Mouse (Mus musculus) spleen, postnatal 36 days (tissue): ENCODE data around the gene Cebpa.

ENCODE experiments used
- DNase-seq, 2 experiments: peaks; one replicate each; pipeline ENCODE4 v3.0.0; 2022; ENCODE audit warnings: low spot score in 2 of 2, mixed read lengths in 1 of 2

Gene Cebpa

DNA sequence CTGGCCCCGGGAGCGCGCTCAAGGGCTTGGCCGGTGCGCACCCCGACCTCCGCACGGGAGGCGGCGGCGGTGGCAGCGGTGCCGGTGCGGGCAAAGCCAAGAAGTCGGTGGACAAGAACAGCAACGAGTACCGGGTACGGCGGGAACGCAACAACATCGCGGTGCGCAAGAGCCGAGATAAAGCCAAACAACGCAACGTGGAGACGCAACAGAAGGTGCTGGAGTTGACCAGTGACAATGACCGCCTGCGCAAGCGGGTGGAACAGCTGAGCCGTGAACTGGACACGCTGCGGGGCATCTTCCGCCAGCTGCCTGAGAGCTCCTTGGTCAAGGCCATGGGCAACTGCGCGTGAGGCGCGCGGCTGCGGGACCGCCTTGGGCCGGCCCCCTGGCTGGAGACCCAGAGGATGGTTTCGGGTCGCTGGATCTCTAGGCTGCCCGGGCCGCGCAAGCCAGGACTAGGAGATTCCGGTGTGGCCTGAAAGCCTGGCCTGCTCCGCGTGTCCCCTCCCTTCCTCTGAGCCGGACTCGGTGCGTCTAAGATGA, 1.1 kb downstream of the Cebpa start:
- DNase-seq: no peak

DNA sequence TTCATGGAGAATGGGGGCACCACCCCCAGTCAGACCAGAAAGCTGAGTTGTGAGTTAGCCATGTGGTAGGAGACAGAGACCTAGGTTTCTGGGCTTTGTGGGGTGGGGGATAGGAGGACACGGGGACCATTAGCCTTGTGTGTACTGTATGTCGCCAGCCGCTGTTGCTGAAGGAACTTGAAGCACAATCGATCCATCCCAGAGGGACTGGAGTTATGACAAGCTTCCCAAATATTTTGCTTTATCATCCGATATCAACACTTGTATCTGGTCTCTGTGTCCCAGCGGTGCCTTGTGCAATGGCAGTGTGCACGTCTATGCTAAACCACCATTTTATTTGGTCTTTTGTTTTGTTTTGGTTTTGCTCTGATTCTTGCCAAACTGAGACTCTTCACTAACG, 2.1 kb downstream of the Cebpa start:
- no peak for DNase-seq

DNA sequence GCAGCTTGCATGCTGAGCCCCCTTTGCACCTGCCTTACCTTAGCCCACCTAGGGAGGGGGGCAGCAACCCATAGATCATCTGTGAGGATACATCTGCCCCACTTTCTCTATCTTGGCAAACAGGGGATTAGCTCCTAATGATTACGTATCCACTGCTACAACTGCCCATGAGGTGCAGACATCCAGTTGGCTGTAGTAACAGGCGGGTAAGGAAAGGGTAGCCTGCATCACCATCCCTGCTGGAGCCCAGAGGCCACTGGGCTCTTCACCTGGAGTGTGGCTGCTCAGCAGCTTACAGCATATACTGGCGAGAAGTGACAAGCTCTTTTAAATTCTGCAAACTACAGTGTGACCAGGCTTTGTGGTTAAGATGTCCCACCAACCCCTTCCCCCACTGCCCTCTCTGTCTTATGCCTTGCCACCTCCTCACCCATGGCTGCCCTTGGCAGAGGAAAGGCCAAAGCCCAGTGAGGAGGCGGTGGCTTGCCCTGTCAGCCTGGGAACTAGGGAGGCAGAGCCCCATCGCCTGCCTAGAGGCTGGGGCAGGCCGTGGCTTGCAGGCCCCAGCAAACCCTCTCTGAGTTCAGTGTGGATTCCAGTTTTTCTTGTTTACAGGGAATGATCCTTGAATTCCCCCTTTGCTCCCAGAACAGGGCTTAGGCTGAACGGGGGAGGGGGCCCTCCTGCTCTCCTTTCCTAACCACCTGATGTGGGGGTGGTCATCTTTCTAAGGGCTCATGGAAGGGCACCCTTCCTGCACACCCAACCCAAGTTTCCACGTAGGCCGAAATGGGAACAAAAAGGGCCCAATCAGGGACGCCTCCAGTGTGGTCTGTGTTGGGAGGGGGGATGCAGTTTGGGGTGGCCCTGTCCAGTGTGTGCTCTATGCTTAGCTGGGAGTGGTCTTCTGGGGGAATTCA, 3.6 kb downstream of the Cebpa start:
- no peak for DNase-seq

DNA sequence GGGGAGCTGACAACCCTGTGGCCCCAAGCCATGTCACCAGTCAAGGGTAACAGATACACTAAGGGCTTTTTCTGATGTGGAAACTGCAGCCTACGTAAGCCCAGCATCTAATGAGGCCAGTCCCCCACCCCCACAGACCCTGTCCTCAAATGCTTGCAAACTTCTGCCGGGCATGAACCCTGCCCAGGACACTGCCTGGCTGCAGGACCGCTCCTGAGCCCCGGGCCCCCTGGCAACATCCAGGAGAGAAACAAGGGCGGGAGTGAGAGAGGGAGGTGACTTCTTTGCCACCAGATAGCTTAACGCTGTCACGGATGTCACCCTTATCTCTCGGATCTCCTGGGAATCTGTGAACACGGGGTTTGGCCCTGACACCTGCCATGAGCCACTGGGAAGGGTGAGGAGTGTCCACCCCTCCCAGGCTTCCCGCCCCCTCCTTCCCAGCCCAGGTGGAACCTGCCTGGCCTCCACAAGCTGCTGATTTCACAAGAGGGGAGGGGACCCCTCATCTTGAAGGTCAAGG, 4.4 kb downstream of the Cebpa start:
- DNase-seq: no peak

DNA sequence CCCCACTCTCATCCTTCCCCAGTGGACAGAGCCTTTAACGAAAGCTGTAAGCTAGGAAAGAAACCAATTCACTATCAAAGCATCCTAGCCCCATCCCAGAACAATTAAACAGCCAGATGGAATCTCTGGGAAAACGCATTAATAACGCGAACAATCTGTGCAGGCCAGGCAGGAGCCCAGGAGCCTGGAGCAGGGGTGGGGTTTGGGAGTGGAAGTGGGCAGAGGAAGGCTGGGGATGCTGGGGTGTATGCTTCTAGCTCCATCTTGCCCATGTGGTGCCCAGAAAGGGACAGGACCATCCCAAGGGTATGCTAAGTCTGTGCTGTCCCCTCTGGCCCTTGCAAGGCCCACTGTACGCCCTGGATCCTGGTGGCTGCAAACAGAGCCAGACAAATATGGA, 5.1 kb downstream of the Cebpa start:
- DNase-seq: no peak

DNA sequence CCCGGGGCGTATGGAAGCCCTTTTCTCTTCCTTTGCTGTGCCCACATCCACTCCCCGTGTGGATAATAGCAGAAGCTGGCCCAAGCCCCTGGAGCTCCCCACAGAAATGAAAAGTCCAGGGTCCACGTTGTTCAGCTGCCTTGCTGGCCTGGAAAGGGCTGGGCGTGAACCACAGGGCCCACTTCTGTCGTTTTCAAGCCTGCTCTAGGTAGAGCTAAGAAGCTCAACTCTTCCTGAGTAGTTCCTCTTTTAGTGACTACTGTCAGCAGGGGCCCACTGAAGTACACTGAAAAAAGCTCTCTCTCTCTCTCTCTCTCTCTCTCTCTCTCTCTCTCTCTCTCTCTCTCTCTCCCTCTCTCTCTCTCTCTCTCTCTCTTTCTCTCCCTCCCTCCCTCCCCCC, 5.7 kb downstream of the Cebpa start:
- no peak for DNase-seq

DNA sequence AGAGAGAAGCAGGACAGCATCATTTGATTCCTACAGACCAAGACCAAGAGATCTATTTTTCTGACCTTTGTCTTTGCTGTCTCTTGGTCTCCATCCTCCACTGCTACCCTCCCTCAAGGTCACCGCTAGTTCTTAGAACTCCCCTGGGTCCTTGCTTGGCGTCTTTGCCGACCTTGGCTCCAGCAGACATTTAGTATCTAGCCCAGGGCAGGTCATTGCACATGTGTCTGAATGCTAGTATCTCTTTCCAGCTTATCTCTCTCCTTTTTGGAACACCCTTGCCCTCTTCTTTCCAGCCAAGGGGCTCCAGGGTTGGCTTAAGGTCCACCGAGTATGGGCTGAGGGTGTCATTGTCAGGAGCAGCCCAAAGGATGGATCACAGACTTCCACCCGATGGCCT, 6.9 kb downstream of the Cebpa start:
- no peak for DNase-seq

DNA sequence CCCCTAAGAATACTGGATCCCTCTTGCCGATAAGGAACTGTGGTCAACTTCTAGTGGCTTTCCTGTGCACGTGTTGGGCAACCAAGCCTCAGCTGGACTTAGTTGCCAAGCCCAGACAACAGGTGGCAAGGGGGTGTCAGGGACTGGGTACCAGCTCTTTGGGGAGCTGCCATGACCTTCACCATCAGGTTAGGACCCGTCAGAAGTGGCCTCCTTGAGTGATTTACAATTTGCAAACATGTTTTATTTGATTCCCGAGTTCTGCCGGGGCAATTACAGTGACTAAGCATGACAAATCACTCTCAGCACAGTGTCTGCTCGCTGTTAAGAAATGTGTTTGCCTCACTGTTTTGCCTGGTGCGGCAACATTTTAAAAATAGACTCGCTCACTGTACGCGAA, 7.9 kb downstream of the Cebpa start:
- no peak for DNase-seq

DNA sequence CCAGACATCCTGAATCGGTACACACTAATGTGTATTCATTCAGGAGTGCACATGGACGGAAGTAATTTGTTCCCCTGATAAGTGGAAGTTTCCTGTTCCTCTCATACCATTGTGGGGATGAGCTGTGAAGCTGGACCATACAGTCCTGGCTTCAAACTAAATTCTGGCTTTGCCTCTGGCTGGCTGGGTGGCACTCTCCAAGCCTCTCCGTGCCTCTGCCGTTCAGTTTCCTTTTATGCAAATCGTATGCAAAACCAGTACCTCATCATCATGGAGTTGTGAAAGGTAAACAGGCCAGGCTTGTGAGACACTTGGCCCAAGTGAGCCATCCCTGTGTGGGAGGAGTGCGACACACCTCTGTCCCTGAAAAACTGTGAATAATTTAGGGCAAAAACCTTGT, 8.6 kb downstream of the Cebpa start:
- DNase-seq: no peak

DNA sequence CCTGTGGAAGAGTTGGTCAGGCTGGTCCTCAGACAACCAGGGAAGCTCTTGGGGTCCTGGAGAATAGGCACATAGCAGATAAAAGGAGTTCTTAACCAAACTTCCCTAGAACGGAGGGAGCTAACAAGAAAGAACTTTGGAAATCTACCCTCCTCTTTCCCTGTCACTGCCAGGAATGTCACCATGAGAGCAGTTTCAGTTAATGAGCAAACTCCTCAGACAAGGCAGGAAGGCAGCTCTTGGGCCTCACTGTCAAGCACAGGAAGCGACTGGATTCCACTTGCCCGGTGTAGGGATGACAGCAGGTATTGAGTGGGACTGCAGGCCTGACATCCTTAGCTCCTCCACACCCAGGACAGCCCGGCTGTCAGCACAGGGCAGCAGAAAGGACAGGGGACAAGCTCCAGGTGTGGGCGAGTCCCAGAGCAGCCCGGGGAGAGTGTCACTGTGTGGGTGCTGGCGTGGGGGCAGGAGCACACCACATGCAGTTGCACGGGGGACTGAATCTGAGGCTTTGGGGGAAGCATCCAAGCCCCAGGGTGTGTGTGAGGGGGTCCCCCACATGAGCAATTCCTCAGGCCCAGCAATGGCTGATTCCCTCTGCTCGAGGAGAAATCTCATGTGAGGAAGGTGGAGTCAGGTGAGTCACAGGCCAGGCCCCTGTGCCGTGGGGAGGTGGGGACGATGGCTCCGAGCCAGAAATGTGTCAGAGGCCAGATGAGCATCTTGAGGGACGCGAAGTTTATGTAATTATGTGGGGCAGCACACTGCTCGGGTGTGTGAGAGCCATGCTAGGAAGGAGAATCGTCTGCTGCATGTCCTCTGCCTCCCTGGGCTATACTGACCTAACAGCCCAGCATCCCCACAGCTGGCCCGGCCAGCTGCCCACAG, 9.8 kb downstream of the Cebpa start:
- DNase-seq: no peak

DNA sequence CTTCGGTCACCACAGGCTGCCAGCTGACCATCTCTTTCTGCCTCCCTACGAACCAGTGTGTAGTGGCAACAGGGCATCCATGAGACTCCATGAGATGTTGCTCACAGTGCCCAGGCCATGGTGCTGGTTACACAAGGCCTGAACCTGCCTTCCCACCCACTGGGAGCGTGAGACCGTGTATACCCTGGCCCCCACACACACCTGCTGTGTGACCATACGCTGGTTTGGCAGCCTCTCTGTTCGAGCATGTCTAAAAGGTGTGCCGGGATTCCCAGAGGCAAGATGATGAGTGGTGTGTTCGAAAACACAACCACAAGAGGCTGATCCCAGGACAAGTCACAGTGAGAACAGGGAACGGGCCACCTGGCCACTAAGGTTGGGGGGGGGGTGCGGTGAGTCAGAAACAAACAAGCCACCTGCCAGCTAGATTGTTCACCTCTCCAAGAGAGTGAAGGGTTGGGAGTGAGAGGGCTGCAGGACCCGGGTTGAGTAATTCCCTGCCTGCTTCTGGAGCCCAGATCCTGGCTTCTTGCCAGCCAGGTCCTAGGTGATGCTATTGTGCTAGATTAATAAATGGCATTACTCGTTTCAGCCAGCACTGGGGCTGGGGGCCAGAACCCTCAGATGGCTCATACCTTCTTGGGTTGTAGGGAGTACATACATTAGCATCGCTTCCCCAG, 11.1 kb downstream of the Cebpa start:
- no peak for DNase-seq

DNA sequence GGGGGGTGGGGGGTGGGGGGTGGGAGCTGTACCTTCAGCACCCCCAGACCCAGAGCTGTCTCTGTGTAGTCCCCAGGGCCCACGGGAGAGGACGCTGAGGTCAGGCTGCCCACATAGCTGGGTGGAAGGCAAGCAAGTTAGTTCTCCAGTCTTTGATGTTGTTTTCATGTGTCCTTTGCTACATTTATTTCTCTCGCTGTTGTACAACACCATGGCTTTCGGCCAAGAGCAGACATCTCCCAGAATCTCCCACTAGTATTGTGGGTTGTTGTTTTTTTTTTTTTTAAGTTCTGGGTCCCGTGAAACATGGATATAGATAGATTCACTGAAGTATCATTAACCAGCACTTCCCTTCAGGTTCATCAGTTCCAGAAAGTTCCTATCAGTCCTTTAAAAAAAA, 11.8 kb downstream of the Cebpa start:
- DNase-seq: no peak

DNA sequence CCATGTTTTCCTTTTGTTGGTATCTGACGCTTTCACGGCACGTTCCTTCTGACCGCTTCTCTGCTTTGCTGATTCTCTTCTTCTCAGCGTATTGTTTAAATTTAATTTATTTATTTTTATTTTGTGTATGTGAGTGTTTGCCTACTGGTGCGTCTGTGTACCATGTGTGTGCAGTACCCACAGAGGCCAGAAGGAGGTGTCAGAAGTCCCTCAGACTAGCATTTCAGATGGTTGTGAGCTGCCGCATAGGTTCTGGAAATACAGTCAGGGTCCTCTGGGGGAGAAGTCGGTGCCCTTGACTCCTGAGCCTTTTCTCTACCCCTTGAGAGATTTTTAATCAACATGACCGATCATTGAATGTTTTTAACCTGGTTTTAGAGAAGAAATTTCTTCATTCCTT, 12.5 kb downstream of the Cebpa start:
- no peak for DNase-seq

DNA sequence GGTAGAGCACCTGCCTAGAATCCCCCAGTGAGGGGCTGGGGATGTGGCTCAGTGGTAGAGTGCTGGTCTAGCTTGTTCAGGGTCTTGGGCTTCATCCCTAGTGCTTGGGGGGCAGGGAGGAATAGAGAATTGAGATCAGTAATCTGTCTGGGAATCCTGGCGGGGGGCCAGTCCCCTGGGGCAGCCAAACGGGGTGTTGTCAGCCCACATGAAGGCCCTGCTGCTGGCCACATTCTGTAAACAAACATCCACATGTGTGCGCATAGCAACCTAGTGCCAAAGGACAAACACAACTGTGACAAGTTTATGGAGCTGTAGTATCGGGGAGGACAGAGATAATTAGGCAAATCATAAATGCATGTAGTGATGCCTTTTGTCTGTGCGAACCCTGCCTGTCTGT, 15.5 kb downstream of the Cebpa start:
- no peak for DNase-seq

DNA sequence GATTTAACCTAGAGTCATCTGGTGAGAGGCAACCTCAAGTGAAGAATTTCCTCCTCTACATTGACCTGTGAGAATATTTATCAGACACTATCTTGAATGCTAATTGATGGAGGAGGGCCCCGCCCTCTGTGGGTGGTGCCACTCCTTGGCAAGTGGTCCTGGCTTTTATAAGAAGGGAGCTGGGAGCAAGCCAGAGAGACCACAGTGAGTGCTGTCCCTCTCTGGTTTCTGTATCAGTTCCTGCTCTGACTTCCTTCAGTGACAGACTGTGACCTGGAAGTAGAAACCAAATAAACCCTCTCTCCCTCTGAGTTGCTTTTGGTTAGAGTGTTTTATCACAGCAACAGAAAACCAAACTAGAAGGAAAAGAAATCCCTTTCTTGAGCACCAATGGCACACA, 18.4 kb downstream of the Cebpa start:
- DNase-seq: no peak

DNA sequence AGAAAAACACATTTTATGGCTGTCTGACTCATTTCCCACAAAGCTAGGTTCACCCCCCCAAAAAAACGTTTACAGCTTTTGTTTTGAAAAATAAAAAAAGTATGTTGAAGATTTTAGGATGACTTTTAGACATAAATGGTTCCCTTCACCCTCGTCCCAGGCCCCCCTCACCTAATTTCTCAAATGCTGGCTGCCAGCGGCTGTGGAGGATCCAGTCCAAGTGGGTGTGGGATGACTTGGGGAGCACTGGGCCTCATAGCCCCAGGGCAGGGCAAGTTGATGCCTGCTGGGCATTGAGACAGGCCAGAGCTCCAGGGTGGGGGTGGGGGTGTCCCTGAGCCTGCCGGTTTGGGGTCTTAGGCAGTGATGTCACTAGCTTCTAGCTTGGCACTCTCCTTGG, 19.4 kb downstream of the Cebpa start:
- DNase-seq: no peak

DNA sequence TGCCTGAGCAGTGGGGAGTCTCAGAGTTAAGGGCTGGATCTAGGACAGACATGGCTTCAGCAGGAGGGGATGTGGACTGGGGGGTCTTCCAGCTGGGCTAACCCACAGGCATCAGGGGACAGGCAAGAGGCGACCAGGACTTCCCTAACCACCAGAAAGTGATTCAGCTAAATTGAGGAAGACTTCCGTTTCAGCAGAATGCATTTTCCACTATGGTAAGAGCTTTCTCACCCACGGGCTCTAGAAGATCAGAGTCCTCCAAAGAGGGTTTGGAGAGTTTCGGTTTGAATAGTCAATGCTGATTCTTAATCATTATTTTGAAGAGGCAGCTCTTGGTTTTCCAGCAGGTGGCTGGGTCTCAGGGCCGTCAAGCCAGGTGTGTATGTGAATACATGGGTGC, 20.8 kb downstream of the Cebpa start:
- no peak for DNase-seq

DNA sequence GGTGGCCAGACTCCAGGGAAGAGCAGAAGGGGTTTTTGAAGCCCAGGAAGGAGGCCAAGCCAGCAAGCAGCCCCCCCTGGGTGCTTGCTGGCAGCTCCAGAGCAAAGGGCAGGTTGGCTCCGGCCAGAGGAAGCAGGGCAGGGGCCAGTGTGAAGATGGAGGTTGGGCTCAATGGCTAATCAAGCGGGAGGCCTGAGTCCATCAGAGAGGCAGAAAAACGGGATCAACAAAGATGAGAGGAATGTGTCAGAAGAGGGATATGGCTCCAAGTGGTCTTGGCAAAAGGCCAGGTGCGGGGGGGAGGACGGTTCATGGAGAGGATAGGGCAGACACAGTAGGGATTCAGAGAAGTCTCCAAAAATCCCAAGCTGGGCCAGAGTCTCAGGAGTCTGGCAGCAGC, 22.4 kb downstream of the Cebpa start:
- DNase-seq: no peak

DNA sequence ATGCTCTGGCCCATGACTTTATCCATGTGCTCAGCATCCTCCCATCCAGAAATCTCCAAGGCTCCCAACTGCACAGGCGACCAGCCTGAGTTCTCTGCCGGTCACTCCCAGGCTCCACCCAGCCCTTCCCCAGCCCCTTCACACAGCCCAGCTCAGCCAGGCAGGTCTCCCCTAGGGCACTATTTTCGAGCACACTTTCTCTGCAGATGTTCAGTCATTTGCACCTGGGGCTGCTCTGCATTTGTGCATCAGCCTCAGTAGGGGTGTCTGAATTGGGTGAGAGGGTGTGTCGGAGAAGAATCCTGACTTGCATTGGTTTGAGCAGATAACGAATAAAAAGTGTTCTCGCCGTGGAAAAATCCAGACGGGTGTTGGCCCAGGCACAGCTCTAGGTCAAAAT, 23.4 kb downstream of the Cebpa start:
- DNase-seq: no peak

DNA sequence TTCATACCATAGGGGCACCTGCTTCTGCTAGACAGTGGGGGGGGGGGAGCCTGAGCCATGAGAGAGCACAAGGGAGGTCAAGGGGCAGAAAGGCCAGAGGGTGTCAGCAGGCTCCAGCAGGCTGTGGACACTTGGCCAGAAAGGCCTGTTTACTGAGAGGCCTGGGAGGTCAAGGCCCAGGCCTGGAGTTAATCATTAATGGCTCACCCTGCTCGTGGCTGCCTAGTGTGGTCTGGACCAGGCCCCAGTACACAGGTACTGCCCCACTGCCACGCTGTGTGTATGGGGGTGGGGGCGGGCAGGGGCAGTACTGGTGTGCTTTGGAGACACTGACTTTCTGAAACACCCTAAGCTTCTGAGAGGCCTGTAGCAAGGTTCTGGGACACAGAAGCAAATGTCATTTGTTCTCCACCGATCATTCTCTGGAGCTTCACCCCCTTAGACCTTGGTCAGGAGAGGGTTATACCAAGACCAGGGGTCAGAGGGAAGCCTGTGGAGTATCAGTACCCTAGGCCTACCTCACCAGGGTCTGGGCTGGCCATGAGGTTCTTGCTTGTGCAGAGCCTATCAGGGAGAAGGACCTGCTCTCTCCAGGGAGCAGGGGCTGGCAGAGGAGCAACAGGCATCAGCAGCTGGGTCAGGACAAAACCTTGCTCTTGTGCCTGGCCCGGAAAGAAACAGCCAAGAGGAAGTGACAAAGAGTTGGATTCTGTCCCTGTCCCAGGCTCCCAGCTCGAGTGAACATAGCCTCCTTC, 24.9 kb downstream of the Cebpa start:
- DNase-seq: no peak

DNA sequence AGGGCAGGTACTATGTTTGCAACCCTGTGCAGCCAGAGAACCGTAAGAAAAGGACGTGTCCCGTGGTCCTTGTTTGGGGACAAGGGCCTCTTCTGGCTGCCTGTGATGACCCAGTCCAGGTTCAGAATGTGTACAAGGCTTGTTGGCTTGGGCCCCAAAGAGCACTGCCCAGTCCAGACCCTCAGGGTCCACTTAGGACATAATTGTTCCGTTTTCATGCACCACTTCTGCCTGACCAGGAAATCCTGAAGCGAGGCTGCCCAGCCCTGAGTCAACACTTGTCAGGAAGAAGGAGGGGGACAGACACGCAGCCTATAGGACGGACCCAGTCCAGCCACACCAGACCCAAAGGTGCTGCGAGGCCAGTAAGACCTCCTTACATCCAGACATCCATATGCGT, 26.0 kb downstream of the Cebpa start:
- DNase-seq: no peak
